Mouse (Mus musculus) limb, embryonic 14.5 days (tissue): ENCODE results near the gene Rad51b. TPM values are rescaled to one million over a fixed set of nuclear protein-coding genes. Genes with fewer than 3 reads are reported as not detected.

Experiments
- ATAC-seq: fragments of 200-750 bp; cut with Nextera tagmentation; 2 replicates; pipeline ENCODE4 v1.8.0; 2017; ENCODE audit warnings: low read depth, moderate number of reproducible peaks, moderate TSS enrichment; ENCODE audit not compliant: low FRiP score
- DNase-seq: peaks from one replicate; pipeline ENCODE4 v3.0.0-alpha.2; 2015; ENCODE audit warnings: low spot score
- H3K27ac ChIP-seq: fragments of 300-500 bp; sonication (generic); replicated peaks from 2 replicates; pipeline ENCODE4 v1.5.1; 2014; ENCODE audit warnings: low read depth, mild to moderate bottlenecking, low read length, moderate library complexity, mixed read lengths
- H3K27me3 ChIP-seq: fragments of 300-500 bp; sonication (generic); 2 replicates; pipeline ENCODE4 v1.6.1; 2014; ENCODE audit warnings: low read length, mixed read lengths; ENCODE audit not compliant: control insufficient read depth, insufficient read depth
- H3K36me3 ChIP-seq: fragments of 300-500 bp; sonication (generic); 2 replicates; pipeline ENCODE4 v1.6.1; 2014; ENCODE audit warnings: mild to moderate bottlenecking, low read length, moderate library complexity, mixed read lengths; ENCODE audit not compliant: control insufficient read depth, insufficient read depth
- H3K4me1 ChIP-seq: fragments of 300-500 bp; sonication (generic); 2 replicates; pipeline ENCODE4 v1.6.1; 2014; ENCODE audit warnings: antibody characterized with exemption, low read length, mixed read lengths; ENCODE audit not compliant: control insufficient read depth, insufficient read depth
- H3K4me2 ChIP-seq: fragments of 300-500 bp; sonication (generic); replicated peaks from 2 replicates; pipeline ENCODE4 v1.6.1; 2014; ENCODE audit warnings: low read depth, mild to moderate bottlenecking, low read length, moderate library complexity; ENCODE audit not compliant: severe bottlenecking
- H3K4me3 ChIP-seq: fragments of 300-500 bp; sonication (generic); replicated peaks from 2 replicates; pipeline ENCODE4 v1.5.1; 2014; ENCODE audit warnings: low read length
- H3K9ac ChIP-seq: fragments of 300-500 bp; sonication (generic); 2 replicates; pipeline ENCODE4 v1.6.1; 2014; ENCODE audit warnings: mild to moderate bottlenecking, low read depth, low read length, moderate library complexity; ENCODE audit not compliant: severe bottlenecking
- H3K9me3 ChIP-seq: fragments of 300-500 bp; sonication (generic); 2 replicates; pipeline ENCODE4 v1.6.1; 2016; ENCODE audit warnings: low read length; ENCODE audit not compliant: control insufficient read depth
- POLR2A ChIP-seq: fragments of 200-500 bp; IDR thresholded peaks from 2 replicates; pipeline ENCODE4 v1.8.0; 2012; ENCODE audit warnings: inconsistent platforms, mild to moderate bottlenecking, moderate library complexity, borderline replicate concordance; ENCODE audit not compliant: insufficient read depth, insufficient read length; ENCODE audit errors: extremely low read depth
- WGBS: fragments of 180-500 bp; shearing (Covaris S2); extraction: QIAGEN DNeasy Blood & Tissue Kit; methylation state at CpG from one replicate; pipeline ENCODE4 v1.1.7; 2014; 5-methylcytosine and 5-hydroxymethylcytosine counted together
- polyA plus RNA-seq, 2 experiments: library from polyadenylated mRNA; depleted of rRNA in 1 of 2; stranded (reverse) in 1 of 2; unstranded in 1 of 2; fragments of >200 nt; fragmentation: Nextera tagmentation in 1 of 2; extraction: Ambion mirVana in 1 of 2; gene quantifications; 2 replicates each; pipeline versions ENCODE4 v1.2.1 to v1.2.3; 2012 to 2014

The Rad51b gene
- polyA plus RNA-seq, 2 experiments = 3.2 to 5.7 TPM

DNA sequence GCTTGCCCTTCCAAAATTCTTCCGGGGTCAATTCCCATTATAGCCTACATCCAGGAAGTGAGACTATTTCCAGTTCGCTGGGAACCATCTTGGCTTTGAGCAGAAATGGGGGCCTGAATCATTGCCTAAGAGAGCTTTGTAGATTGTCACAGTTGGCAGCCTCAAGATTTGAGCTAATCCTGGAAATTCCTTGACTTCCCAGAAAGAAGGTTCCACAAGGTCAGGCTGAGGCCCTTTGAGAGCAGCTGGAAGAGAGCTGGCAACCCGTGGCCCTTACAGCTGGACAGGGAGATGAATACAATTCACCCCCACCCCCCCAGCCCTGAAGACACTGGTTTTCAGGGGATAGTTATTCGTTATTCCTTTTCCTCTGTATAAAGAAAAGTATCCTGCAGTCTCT is 451.8 kb downstream of the Rad51b start:
- no peaks in the 10 kb centered on the region for H3K36me3 ChIP-seq
- H3K4me1 ChIP-seq = peaks cover 50% of the 10 kb centered on the region
- H3K4me2 ChIP-seq = no peak overlapping the region
- no peak overlapping the region for H3K9ac ChIP-seq
- DNase-seq = no peak
- 53% methylated on average over 4 of the region's 4 CpGs for WGBS
- no peak overlapping the region for H3K4me3 ChIP-seq
- ATAC-seq = no peak
- H3K27ac ChIP-seq = no peak overlapping the region
- H3K27me3 ChIP-seq = no peaks in the 10 kb centered on the region
- TF ChIP-seq POLR2A = no peak
- no peaks in the 10 kb centered on the region for H3K9me3 ChIP-seq

DNA sequence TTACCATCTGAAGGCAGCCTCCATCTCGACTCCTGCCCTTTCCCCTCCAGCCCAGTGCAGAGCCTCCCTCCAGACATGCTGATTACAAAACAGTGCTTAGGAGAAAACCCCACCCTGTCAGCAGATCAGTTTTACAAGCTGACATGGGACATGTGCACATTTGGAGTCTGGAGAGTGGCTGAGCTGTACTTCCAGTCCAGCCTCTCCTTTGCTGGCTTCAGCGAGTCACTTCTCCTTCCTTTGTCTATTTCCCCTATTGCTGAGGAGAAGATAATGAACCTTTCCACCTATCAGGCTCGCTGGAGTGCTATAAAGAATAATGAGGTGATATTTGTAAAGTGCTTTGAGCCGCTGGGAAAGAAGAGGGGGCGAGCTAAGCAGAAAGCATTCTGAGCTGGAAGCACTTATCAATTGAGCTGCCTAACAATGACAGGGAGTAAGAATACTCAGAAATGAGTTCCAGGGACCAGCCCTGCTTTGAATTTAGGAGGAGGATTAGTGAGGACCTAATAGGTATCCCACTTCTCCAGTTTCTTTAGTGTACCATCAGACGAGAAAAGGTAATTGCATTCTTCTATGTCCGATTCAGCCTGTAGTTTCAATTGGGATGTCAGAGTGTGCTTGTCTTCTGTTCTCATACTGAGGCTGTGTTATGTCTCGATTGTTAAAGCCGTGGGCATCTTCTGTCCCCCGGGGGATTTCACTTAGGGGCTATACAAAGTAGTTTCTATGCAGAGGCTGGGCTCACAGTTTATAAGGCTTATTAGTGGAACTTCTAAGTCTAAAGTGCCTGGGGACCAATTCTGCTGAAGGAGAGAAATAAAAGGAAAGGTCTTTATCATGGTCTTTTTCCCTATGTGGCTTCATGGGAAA is 453.4 kb downstream of the Rad51b start:
- H3K36me3 ChIP-seq = no peaks in the 10 kb centered on the region
- peak; percentile 87 for ATAC-seq
- H3K9me3 ChIP-seq = no peaks in the 10 kb centered on the region
- no peaks in the 10 kb centered on the region for H3K27me3 ChIP-seq
- peak overlapping the region; percentile 40; the same call in 1 of the 2 replicates for H3K27ac ChIP-seq
- 15% methylated on average over 10 of the region's 10 CpGs for WGBS
- H3K4me1 ChIP-seq = peaks cover 46% of the 10 kb centered on the region
- TF ChIP-seq POLR2A = no peak
- peak; percentile 71 for DNase-seq
- 0 out of 2 replicates have a peak overlapping the region, but pooled peaks have one; percentile 10 for H3K4me2 ChIP-seq
- no peak overlapping the region for H3K4me3 ChIP-seq
- no peak overlapping the region for H3K9ac ChIP-seq

DNA sequence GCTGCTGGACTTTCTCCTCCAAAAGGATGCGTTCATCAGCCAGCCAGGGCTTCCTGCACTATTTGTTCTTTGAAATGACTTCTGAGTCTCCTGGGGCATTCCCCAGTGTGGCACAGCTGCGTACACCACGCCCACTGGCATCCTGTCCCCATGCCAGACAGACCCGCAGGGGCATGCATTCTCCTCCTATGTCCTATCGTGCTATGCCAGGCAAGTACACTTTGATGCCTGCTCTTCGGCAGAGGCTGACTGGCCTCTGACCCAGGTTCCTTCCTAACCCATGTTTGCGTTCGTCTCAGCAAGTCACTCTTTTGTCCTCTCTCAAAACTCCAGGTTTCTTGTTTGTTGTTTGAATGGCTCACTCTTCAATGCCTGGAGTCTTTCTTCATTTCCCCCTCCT is 454.7 kb downstream of the Rad51b start:
- ATAC-seq = no peak
- H3K4me1 ChIP-seq = peaks cover 43% of the 10 kb centered on the region

DNA sequence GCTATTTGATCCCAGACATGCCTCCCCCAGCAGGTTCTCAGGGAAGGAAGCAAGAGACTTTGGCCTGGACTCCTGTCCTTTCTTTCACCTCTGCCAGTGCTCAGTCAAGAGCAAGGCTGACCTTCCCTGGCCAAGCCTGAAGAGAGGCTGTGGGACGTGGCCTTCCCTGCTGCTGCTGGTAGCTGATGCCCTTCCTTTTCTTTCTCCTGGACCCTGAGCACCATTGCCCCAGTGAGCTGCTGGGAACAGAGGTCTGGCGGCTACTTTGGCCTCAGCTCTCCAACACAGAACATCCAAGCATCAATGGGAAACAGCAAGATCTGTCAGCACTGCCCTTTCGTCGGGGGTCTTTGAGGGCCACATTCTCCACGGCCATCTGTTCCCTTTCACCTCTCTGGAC is 455.1 kb downstream of the Rad51b start:
- H3K27ac ChIP-seq = no peak overlapping the region
- H3K27me3 ChIP-seq = no peaks in the 10 kb centered on the region
- ATAC-seq = no peak
- DNase-seq = no peak
- H3K4me1 ChIP-seq = peaks cover 44% of the 10 kb centered on the region
- H3K36me3 ChIP-seq = no peaks in the 10 kb centered on the region
- 38% methylated on average over 5 of the region's 5 CpGs for WGBS
- H3K4me3 ChIP-seq = no peak overlapping the region
- no peaks in the 10 kb centered on the region for H3K9me3 ChIP-seq
- no peak overlapping the region for H3K9ac ChIP-seq
- no peak overlapping the region for H3K4me2 ChIP-seq
- no peak for TF ChIP-seq POLR2A

More for the DNA sequence above, 454.7 kb downstream of the Rad51b start:
- 0 out of 2 replicates have a peak overlapping the region, but pooled peaks have one; percentile 52 for H3K27ac ChIP-seq
- WGBS = 39% methylated on average over 8 of the region's 8 CpGs
- no peak overlapping the region for H3K4me3 ChIP-seq
- DNase-seq = no peak
- no peaks in the 10 kb centered on the region for H3K36me3 ChIP-seq
- H3K4me2 ChIP-seq = no peak overlapping the region
- no peak for TF ChIP-seq POLR2A
- H3K9ac ChIP-seq = no peak overlapping the region
- no peaks in the 10 kb centered on the region for H3K9me3 ChIP-seq
- no peaks in the 10 kb centered on the region for H3K27me3 ChIP-seq

DNA sequence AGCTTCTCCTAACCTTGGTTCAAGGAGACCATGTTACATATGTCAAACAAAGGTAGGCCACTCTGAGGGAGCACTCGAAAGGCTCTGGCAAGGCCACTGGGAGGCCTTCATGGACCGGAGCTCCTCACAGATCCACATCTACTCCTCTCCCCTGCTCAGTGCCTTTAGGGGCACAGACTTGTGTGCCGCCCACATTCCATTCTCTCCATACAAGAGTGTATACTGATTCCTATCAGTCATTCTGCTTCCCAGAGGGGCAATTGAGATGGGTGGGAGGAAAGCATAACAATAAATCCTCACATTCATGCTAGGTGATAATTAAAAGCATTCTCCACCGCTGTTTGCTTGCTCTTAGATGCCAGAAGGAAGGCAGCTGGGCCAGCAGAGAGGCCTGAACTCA is 458.5 kb downstream of the Rad51b start:
- ATAC-seq (no peak), DNase-seq (peak; percentile 42)
- Histone ChIP-seq H3K4me1 (peaks cover 28% of the 10 kb centered on the region), H3K36me3 (no peaks in the 10 kb centered on the region), H3K4me2 (no peak overlapping the region), H3K4me3 (no peak overlapping the region), H3K27me3 (no peaks in the 10 kb centered on the region), H3K9ac (no peak overlapping the region), H3K27ac (0 out of 2 replicates have a peak overlapping the region, but pooled peaks have one; percentile 16), H3K9me3 (no peaks in the 10 kb centered on the region)
- 37% methylated on average over 4 of the region's 4 CpGs for WGBS
- TF ChIP-seq POLR2A = no peak
